Mouse (Mus musculus): Measurements from ENCODE around the gene Ermard. TPM values are rescaled to one million over a fixed set of nuclear protein-coding genes. Genes with fewer than 3 reads are reported as not detected.

Gene Ermard
- polyA plus RNA-seq, 1 experiment from 2014 or later = 97.1 TPM

GRCm38 (mm10) chr17:15107143-15107649 is 66.2 kb downstream of the Ermard start:
- Histone ChIP-seq H3K9me3 (replicated peaks) (no peaks in the 10 kb centered on the region), H3K36me3 (no peaks in the 10 kb centered on the region), H3K27me3 (ENCODE audit: low read depth, poor library complexity, severe bottlenecking) (no peaks in the 10 kb centered on the region), H3K4me1 (peaks cover 25% of the 10 kb centered on the region), H3K27ac (replicated peaks) (peak overlapping the region; percentile 52; the same call in 1 of the 2 replicates), H3K4me3 (no peak overlapping the region)
- WGBS = 91% methylated on average over 9 of the region's 9 CpGs
- DNase-seq (ENCODE audit: low spot score) = no peak

GRCm38 (mm10) chr17:15108473-15109441 is 67.7 kb downstream of the Ermard start:
- Histone ChIP-seq H3K4me1 (peaks cover 25% of the 10 kb centered on the region), H3K9me3 (replicated peaks) (no peaks in the 10 kb centered on the region), H3K4me3 (0 out of 2 replicates have a peak overlapping the region, but pooled peaks have one; percentile 7), H3K36me3 (no peaks in the 10 kb centered on the region), H3K27me3 (ENCODE audit: low read depth, poor library complexity, severe bottlenecking) (no peaks in the 10 kb centered on the region), H3K27ac (replicated peaks) (peak overlapping the region; percentile 78)
- 60% methylated on average over 20 of the region's 20 CpGs for WGBS
- peak; percentile 37 for DNase-seq (ENCODE audit: low spot score)

GRCm38 (mm10) chr17:15115550-15115949 is 74.5 kb downstream of the Ermard start:
- Histone ChIP-seq H3K27ac (replicated peaks) (no peak overlapping the region), H3K27me3 (ENCODE audit: low read depth, poor library complexity, severe bottlenecking) (no peaks in the 10 kb centered on the region), H3K36me3 (no peaks in the 10 kb centered on the region), H3K4me1 (peaks cover 8% of the 10 kb centered on the region; the same call in 1 of the 2 replicates), H3K9me3 (replicated peaks) (no peaks in the 10 kb centered on the region), H3K4me3 (no peak overlapping the region)
- 78% methylated on average over 3 of the region's 3 CpGs for WGBS
- DNase-seq (ENCODE audit: low spot score) = no peak

GRCm38 (mm10) chr17:15120096-15120495 is 79.1 kb downstream of the Ermard start:
- Histone ChIP-seq H3K4me1 (peaks cover 3% of the 10 kb centered on the region; the same call in 1 of the 2 replicates), H3K36me3 (no peaks in the 10 kb centered on the region), H3K4me3 (no peak overlapping the region), H3K9me3 (replicated peaks) (no peaks in the 10 kb centered on the region), H3K27me3 (ENCODE audit: low read depth, poor library complexity, severe bottlenecking) (no peaks in the 10 kb centered on the region), H3K27ac (replicated peaks) (no peak overlapping the region)
- no peak for DNase-seq (ENCODE audit: low spot score)
- 95% methylated on average over 4 of the region's 4 CpGs for WGBS

- Histone ChIP-seq H3K4me1 (peaks cover 3% of the 10 kb centered on the region; the same call in 1 of the 2 replicates), H3K4me3 (no peak overlapping the region), H3K9me3 (replicated peaks) (no peaks in the 10 kb centered on the region), H3K27ac (replicated peaks) (no peak overlapping the region), H3K36me3 (no peaks in the 10 kb centered on the region), H3K27me3 (ENCODE audit: low read depth, poor library complexity, severe bottlenecking) (no peaks in the 10 kb centered on the region)
- 91% methylated on average over 6 of the region's 6 CpGs for WGBS
- no peak for DNase-seq (ENCODE audit: low spot score)
These were observed 79.6 kb downstream of the Ermard start for GRCm38 (mm10) chr17:15120569-15120968.

- WGBS = 76% methylated on average over 9 of the region's 9 CpGs
- Histone ChIP-seq H3K27me3 (ENCODE audit: low read depth, poor library complexity, severe bottlenecking) (no peaks in the 10 kb centered on the region), H3K36me3 (no peaks in the 10 kb centered on the region), H3K9me3 (replicated peaks) (no peaks in the 10 kb centered on the region), H3K4me3 (no peak overlapping the region), H3K4me1 (no peaks in the 10 kb centered on the region), H3K27ac (replicated peaks) (no peak overlapping the region)
- no peak for DNase-seq (ENCODE audit: low spot score)
These were observed 88.8 kb downstream of the Ermard start for GRCm38 (mm10) chr17:15129630-15130287.

GRCm38 (mm10) chr17:15130288-15130656 is 89.3 kb downstream of the Ermard start:
- Histone ChIP-seq H3K27me3 (ENCODE audit: low read depth, poor library complexity, severe bottlenecking) (no peaks in the 10 kb centered on the region), H3K36me3 (no peaks in the 10 kb centered on the region), H3K4me3 (no peak overlapping the region), H3K27ac (replicated peaks) (no peak overlapping the region), H3K9me3 (replicated peaks) (no peaks in the 10 kb centered on the region), H3K4me1 (no peaks in the 10 kb centered on the region)
- DNase-seq (ENCODE audit: low spot score) = no peak
- WGBS = 89% methylated on average over 3 of the region's 3 CpGs

- no peak overlapping the region for H3K27ac ChIP-seq (replicated peaks)
- no peaks in the 10 kb centered on the region for H3K9me3 ChIP-seq (replicated peaks)
- no peaks in the 10 kb centered on the region for H3K27me3 ChIP-seq (ENCODE audit: low read depth, poor library complexity, severe bottlenecking)
- no peak overlapping the region for H3K4me3 ChIP-seq
- peaks cover 8% of the 10 kb centered on the region for H3K4me1 ChIP-seq
- H3K36me3 ChIP-seq = no peaks in the 10 kb centered on the region
- DNase-seq (ENCODE audit: low spot score) = no peak
- WGBS = 91% methylated on average over 12 of the region's 12 CpGs
These were observed 94.1 kb downstream of the Ermard start for GRCm38 (mm10) chr17:15134905-15135669.

GRCm38 (mm10) chr17:15137443-15137842 is 96.4 kb downstream of the Ermard start:
- DNase-seq (ENCODE audit: low spot score) = no peak

More at GRCm38 (mm10) chr17:15137443-15137842, 96.4 kb downstream of the Ermard start:
- H3K27ac ChIP-seq (replicated peaks) = no peak overlapping the region
- H3K4me3 ChIP-seq = no peak overlapping the region
- WGBS = 76% methylated on average over 5 of the region's 5 CpGs
- H3K4me1 ChIP-seq = peaks cover 8% of the 10 kb centered on the region
- no peaks in the 10 kb centered on the region for H3K27me3 ChIP-seq (ENCODE audit: low read depth, poor library complexity, severe bottlenecking)
- H3K9me3 ChIP-seq (replicated peaks) = no peaks in the 10 kb centered on the region
- no peaks in the 10 kb centered on the region for H3K36me3 ChIP-seq

Other genes starting within 250 kb of the Ermard start
- 6.0 and 6.3 TPM in 2 replicates for gene Wdr27, start 98.0 kb upstream of the Ermard start, polyA plus RNA-seq (2016; fragmentation: Nextera tagmentation; extraction: Ambion mirVana)
- gene 1600012H06Rik, start 98.0 kb upstream of the Ermard start, polyA plus RNA-seq (2016; fragmentation: Nextera tagmentation; extraction: Ambion mirVana) = 29.5 and 33.9 TPM in 2 replicates
- 22.7 and 27.7 TPM in 2 replicates for gene Phf10, start 79.9 kb upstream of the Ermard start, polyA plus RNA-seq (2016; fragmentation: Nextera tagmentation; extraction: Ambion mirVana)
- gene 9030025P20Rik, start 62.7 kb upstream of the Ermard start, polyA plus RNA-seq (2016; fragmentation: Nextera tagmentation; extraction: Ambion mirVana) = 10.9 and 13.2 TPM in 2 replicates
- gene Gm3417, start 62.4 kb upstream of the Ermard start, polyA plus RNA-seq (2016; fragmentation: Nextera tagmentation; extraction: Ambion mirVana) = 0.42 and 1.7 TPM in 2 replicates
- 9.9 and 11.3 TPM in 2 replicates for gene Gm3435, start 31.0 kb upstream of the Ermard start, polyA plus RNA-seq (2016; fragmentation: Nextera tagmentation; extraction: Ambion mirVana)
- 0.54 TPM in 1 of 2 replicates, not detected in the other for gene Tcte3, start 280 bp downstream of the Ermard start, polyA plus RNA-seq (2016; fragmentation: Nextera tagmentation; extraction: Ambion mirVana)
- gene Gm3448, start 329 bp downstream of the Ermard start, polyA plus RNA-seq (2016; fragmentation: Nextera tagmentation; extraction: Ambion mirVana) = 5.9 and 6.2 TPM in 2 replicates